Mouse (Mus musculus) heart, embryonic 15.5 days (tissue): ENCODE data around the gene Mbtps2. TPM values are rescaled to one million over a fixed set of nuclear protein-coding genes. Genes with fewer than 3 reads are reported as not detected.

Source experiments
- ATAC-seq: fragments of 200-750 bp; cut with Nextera tagmentation; replicated peaks from 2 replicates; pipeline ENCODE4 v1.8.0; 2017; ENCODE audit warnings: low read depth, moderate TSS enrichment; ENCODE audit not compliant: insufficient number of reproducible peaks, insufficient read depth, low FRiP score
- H3K27ac ChIP-seq: fragments of 300-500 bp; sonication (generic); 2 replicates; pipeline ENCODE4 v1.5.1; 2015; ENCODE audit warnings: mild to moderate bottlenecking, inconsistent platforms
- H3K27me3 ChIP-seq: fragments of 300-500 bp; sonication (generic); 2 replicates; pipeline ENCODE4 v1.6.1; 2015; ENCODE audit warnings: inconsistent platforms
- H3K36me3 ChIP-seq: fragments of 300-500 bp; sonication (generic); 2 replicates; pipeline ENCODE4 v1.6.1; 2015; ENCODE audit warnings: mild to moderate bottlenecking, inconsistent platforms
- H3K4me1 ChIP-seq: fragments of 300-500 bp; sonication (generic); replicated peaks from 2 replicates; pipeline ENCODE4 v1.6.1; 2015; ENCODE audit warnings: inconsistent platforms
- H3K4me2 ChIP-seq: fragments of 300-500 bp; sonication (generic); 2 replicates; pipeline ENCODE4 v1.6.1; 2015; ENCODE audit warnings: inconsistent platforms, mild to moderate bottlenecking, moderate library complexity
- H3K4me3 ChIP-seq: fragments of 300-500 bp; sonication (generic); 2 replicates; pipeline ENCODE4 v1.5.1; 2015; ENCODE audit warnings: mild to moderate bottlenecking, inconsistent platforms
- H3K9ac ChIP-seq: fragments of 300-500 bp; sonication (generic); 2 replicates; pipeline ENCODE4 v1.6.1; 2015; ENCODE audit warnings: mild to moderate bottlenecking, inconsistent platforms
- H3K9me3 ChIP-seq: fragments of 300-500 bp; sonication (generic); replicated peaks from 2 replicates; pipeline ENCODE4 v1.6.1; 2016; ENCODE audit warnings: inconsistent platforms
- WGBS: fragments of 180-500 bp; shearing (Covaris S2); methylation state at CpG from one replicate; pipeline ENCODE4 v1.1.7; 2015; ENCODE audit warnings: mixed read lengths; 5-methylcytosine and 5-hydroxymethylcytosine counted together
- polyA plus RNA-seq: library from polyadenylated mRNA; unstranded; fragments of >200 nt; fragmentation: Nextera tagmentation; extraction: Ambion mirVana; gene quantifications from 2 replicates; pipeline ENCODE4 v1.2.1, GENCODE M21; 2015

The Mbtps2 gene
- polyA plus RNA-seq, 1 experiment from 2014 or later = 12.6 TPM

DNA sequence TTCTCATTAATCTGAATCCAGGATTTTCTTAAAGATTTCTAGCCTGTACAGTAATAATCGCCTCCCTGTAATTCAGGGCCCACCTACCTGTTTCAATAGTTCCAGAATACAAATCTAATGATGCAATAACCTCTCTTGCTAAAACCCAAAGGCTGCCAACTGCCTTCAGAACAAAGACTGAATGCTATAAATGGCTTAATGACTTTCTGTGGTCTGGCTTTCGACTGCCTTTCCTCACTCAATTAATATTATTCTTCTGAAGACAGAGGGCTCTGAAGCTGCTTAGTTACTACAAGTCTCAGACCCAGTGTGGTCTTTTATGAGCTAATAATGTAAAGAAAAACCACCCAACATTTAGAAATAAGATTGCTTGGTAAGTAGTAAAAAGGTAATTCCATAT, 96.6 kb downstream of the Mbtps2 start:
- no peaks in the 10 kb centered on the region for H3K27me3 ChIP-seq
- ATAC-seq = no peak
- no peak overlapping the region for H3K27ac ChIP-seq
- no peak overlapping the region for H3K4me2 ChIP-seq
- H3K4me3 ChIP-seq = no peak overlapping the region
- no peak overlapping the region for H3K9ac ChIP-seq
- no peaks in the 10 kb centered on the region for H3K9me3 ChIP-seq
- no peaks in the 10 kb centered on the region for H3K4me1 ChIP-seq
- 57% methylated on average over 2 of the region's 2 CpGs for WGBS
- no peaks in the 10 kb centered on the region for H3K36me3 ChIP-seq

DNA sequence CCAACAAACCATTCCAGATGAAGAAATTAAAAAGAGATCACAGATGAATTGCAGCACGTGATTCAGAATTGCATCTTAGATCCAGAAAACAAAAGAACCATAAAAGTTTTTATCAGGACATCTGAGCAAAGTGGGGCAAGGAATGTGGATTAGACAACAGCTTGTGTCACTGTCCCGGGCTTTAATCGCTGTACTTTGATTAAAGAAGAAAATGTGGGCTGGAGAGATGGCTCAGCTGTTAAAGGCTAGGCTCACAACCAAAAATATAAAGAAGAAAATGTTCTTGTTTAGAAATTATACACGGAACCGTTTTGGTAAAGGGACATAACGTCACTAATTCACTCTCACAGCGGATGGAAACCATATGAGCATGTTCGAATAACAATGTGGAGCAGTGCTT, 98.5 kb downstream of the Mbtps2 start:
- no peak overlapping the region for H3K4me3 ChIP-seq
- no peak for ATAC-seq
- H3K9me3 ChIP-seq = no peaks in the 10 kb centered on the region
- WGBS = 72% methylated on average over 8 of the region's 8 CpGs
- no peak overlapping the region for H3K9ac ChIP-seq
- H3K27me3 ChIP-seq = no peaks in the 10 kb centered on the region
- H3K4me1 ChIP-seq = no peaks in the 10 kb centered on the region
- no peak overlapping the region for H3K27ac ChIP-seq
- H3K4me2 ChIP-seq = no peak overlapping the region
- no peaks in the 10 kb centered on the region for H3K36me3 ChIP-seq

- Histone ChIP-seq H3K36me3 (no peaks in the 10 kb centered on the region), H3K27ac (no peak overlapping the region), H3K27me3 (no peaks in the 10 kb centered on the region), H3K4me3 (no peak overlapping the region), H3K4me1 (0 out of 2 replicates have a peak, but pooled peaks cover 3% of the 10 kb centered on the region), H3K9me3 (no peaks in the 10 kb centered on the region), H3K9ac (no peak overlapping the region), H3K4me2 (no peak overlapping the region)
- 85% methylated on average over 4 of the region's 4 CpGs for WGBS
- ATAC-seq = no peak
Observed at GRCm38 (mm10) chrX:157493159-157493558, 105.4 kb downstream of the Mbtps2 start.

DNA sequence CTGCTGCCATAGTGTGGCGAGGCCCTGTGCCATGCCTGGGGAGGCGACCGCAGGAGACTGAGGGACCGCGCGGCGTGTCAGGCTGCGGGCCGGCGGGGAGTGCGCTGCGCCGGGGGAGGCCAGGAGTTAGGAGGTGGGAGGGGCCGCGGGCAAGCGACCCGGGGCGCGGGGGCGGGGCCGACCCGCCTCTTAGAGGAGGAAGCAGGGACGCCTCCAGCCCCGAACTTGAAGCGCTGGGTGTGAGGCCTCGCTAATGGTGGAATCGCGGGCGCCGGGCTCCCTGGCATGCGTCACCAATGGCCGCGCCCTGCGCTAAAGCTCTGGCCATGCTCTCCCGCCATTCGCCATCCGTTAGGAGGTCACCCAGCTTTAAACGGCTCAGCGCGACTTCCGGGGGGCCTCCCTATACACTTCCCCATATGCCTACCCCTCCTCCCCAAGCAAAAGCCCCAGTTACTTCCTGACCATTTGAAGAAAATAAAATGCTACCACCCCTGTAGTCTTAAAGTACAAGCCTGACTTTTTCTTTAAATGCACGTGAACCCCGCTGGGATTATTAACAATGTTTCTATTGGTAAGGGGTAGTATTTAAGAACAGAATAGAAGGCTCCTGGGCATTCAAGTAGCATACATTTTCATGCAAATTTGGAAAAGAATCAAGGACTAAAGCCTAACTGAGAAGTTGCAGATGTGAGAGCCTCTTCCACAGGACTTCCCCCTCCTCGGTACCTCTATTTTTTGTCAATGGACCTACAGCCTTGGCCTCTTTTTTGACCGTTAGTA, 106.4 kb downstream of the Mbtps2 start, which contains the start of gene Sms:
TSS of gene Sms (minus strand) at position 344 of the 783 bp plus-strand sequence.
- peak within 1 kb of the TSS; percentile 71 for H3K4me2 ChIP-seq
- 17% methylated on average over 43 of the region's 45 CpGs for WGBS
- peak within 1 kb of the TSS; percentile 83 for H3K27ac ChIP-seq
- H3K9ac ChIP-seq = peak within 1 kb of the TSS; percentile 70
- 0 out of 2 replicates have a peak, but pooled peaks cover 3% of the 10 kb centered on the region for H3K4me1 ChIP-seq
- peak within 1 kb of the TSS; percentile 73 for H3K4me3 ChIP-seq
- H3K9me3 ChIP-seq = no peaks in the 10 kb centered on the region
- ATAC-seq = peak; percentile 89
- H3K36me3 ChIP-seq = no peaks in the 10 kb centered on the region
- no peaks in the 10 kb centered on the region for H3K27me3 ChIP-seq

- Histone ChIP-seq H3K9ac (peak overlapping the region; percentile 70), H3K4me3 (peak overlapping the region; percentile 73), H3K36me3 (no peaks in the 10 kb centered on the region), H3K27ac (peak overlapping the region; percentile 83), H3K9me3 (no peaks in the 10 kb centered on the region), H3K4me1 (0 out of 2 replicates have a peak, but pooled peaks cover 3% of the 10 kb centered on the region), H3K27me3 (no peaks in the 10 kb centered on the region), H3K4me2 (peak overlapping the region; percentile 71)
- peak; percentile 54; the same call in 1 of the 2 replicates for ATAC-seq
- WGBS = 9% methylated on average over 77 of the region's 104 CpGs
Observed at GRCm38 (mm10) chrX:157491145-157491935, 107.2 kb downstream of the Mbtps2 start.

- Histone ChIP-seq H3K4me2 (peak overlapping the region; percentile 71), H3K27ac (peak overlapping the region; percentile 83; the same call in 1 of the 2 replicates), H3K36me3 (no peaks in the 10 kb centered on the region), H3K9me3 (no peaks in the 10 kb centered on the region), H3K4me3 (peak overlapping the region; percentile 73), H3K4me1 (0 out of 2 replicates have a peak, but pooled peaks cover 3% of the 10 kb centered on the region), H3K27me3 (no peaks in the 10 kb centered on the region), H3K9ac (peak overlapping the region; percentile 70)
- 13% methylated on average over 12 of the region's 12 CpGs for WGBS
- ATAC-seq = no peak
Observed at GRCm38 (mm10) chrX:157490769-157491144, 107.8 kb downstream of the Mbtps2 start.

GRCm38 (mm10) chrX:157489871-157490721, 108.4 kb downstream of the Mbtps2 start:
- ATAC-seq = no peak
- WGBS = 20% methylated on average over 9 of the region's 9 CpGs

DNA sequence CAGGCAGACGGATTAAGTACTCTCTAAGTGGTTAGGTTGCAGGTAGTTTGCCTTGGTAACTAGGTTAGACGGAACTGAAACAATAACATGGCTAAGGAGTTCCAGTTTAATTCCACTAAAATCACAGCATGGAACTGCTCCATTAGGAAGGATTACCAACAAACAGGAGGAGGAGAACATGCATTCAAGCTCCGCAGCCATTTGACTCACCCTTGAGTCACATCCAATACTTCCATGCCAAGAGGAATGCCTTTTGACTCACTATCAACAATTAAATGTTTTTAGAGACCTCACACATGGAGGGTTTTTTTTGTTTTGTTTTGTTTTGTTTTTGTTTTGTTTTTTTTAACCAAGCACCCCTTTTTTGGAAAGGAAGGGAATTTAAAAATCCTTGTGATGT, 109.7 kb downstream of the Mbtps2 start:
- no peak overlapping the region for H3K4me2 ChIP-seq
- no peaks in the 10 kb centered on the region for H3K9me3 ChIP-seq
- no peaks in the 10 kb centered on the region for H3K27me3 ChIP-seq
- no peaks in the 10 kb centered on the region for H3K36me3 ChIP-seq
- WGBS = 78% methylated on average over 3 of the region's 3 CpGs
- no peak overlapping the region for H3K27ac ChIP-seq
- no peak for ATAC-seq
- no peak overlapping the region for H3K4me3 ChIP-seq
- no peak overlapping the region for H3K9ac ChIP-seq
- 0 out of 2 replicates have a peak, but pooled peaks cover 3% of the 10 kb centered on the region for H3K4me1 ChIP-seq

More at GRCm38 (mm10) chrX:157489871-157490721, 108.4 kb downstream of the Mbtps2 start:
- H3K9me3 ChIP-seq = no peaks in the 10 kb centered on the region
- no peak overlapping the region for H3K9ac ChIP-seq
- H3K4me1 ChIP-seq = 0 out of 2 replicates have a peak, but pooled peaks cover 3% of the 10 kb centered on the region
- peak overlapping the region; percentile 71 for H3K4me2 ChIP-seq
- no peaks in the 10 kb centered on the region for H3K27me3 ChIP-seq
- H3K4me3 ChIP-seq = peak overlapping the region; percentile 73
- H3K36me3 ChIP-seq = no peaks in the 10 kb centered on the region
- no peak overlapping the region for H3K27ac ChIP-seq

DNA sequence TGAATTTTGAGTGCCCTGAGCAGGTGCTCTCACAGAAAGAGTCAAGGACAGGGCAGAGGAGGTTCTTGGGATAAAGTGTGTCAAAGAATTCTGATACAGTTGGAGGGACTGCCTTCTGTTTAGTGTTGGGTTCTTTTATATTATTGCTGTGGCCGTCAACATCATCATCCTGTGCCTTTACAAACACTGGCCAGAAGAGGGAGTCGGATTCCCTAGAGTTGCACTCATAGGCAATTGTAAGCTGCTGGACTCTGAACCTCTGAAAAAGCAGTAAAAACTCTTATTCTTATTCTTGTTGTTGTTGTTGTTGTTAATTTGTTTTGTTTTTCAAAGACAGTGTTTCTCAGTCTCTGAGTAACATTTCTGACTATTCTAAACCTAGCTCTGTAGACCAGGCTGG, 111.8 kb downstream of the Mbtps2 start:
- WGBS = 52% methylated on average over 2 of the region's 2 CpGs
- Histone ChIP-seq H3K9ac (no peak overlapping the region), H3K4me2 (no peak overlapping the region), H3K27me3 (no peaks in the 10 kb centered on the region), H3K27ac (no peak overlapping the region), H3K36me3 (no peaks in the 10 kb centered on the region), H3K9me3 (no peaks in the 10 kb centered on the region), H3K4me3 (no peak overlapping the region), H3K4me1 (0 out of 2 replicates have a peak, but pooled peaks cover 3% of the 10 kb centered on the region)
- ATAC-seq = no peak
